Mouse (Mus musculus) R1 (cell line): ENCODE data around the gene Sfxn3.

ENCODE experiments used
- DNase-seq: peaks from one replicate; pipeline ENCODE4 v3.0.0-alpha.2; 2018; ENCODE audit warnings: low read depth, low spot score

Gene Sfxn3

DNA sequence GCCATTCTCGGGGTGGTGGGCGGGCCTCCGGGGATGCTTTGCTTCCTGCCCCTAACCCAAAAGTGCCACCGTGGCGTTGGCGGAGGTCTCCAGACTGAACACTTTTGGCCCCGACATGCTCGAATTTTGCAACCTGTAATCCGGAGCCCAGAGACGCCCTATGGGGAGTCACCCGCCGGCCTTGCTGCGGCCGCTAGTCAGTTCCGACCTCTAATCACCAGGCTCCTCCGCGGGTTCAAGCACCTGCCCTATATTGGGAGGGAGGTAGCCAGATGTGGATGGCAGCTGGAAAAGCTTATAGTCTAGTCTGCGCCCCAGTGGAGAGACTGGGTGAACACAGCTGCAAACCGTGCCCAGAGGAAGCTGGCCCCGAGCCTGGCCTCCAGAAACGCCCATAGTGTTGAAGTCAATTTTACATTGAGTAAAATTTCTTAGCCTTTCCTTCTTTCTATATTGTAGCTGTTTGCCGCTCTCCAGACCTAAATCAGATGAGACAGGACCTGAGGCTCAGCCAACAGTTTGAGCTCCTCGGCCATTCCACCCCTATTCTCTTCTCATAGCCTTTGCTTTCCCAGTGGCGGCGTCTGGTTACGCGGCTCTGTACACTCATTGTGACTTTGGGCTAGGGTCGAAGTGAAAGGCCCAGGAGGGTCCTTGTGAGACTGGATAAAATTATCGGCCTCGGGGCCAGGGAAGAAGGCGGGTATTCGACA, 28.2 kb downstream of the Sfxn3 start:
- DNase-seq, result peak; percentile 43

GRCm38 (mm10) chr19:45076036-45076575, 28.8 kb downstream of the Sfxn3 start:
- DNase-seq, result no peak

DNA sequence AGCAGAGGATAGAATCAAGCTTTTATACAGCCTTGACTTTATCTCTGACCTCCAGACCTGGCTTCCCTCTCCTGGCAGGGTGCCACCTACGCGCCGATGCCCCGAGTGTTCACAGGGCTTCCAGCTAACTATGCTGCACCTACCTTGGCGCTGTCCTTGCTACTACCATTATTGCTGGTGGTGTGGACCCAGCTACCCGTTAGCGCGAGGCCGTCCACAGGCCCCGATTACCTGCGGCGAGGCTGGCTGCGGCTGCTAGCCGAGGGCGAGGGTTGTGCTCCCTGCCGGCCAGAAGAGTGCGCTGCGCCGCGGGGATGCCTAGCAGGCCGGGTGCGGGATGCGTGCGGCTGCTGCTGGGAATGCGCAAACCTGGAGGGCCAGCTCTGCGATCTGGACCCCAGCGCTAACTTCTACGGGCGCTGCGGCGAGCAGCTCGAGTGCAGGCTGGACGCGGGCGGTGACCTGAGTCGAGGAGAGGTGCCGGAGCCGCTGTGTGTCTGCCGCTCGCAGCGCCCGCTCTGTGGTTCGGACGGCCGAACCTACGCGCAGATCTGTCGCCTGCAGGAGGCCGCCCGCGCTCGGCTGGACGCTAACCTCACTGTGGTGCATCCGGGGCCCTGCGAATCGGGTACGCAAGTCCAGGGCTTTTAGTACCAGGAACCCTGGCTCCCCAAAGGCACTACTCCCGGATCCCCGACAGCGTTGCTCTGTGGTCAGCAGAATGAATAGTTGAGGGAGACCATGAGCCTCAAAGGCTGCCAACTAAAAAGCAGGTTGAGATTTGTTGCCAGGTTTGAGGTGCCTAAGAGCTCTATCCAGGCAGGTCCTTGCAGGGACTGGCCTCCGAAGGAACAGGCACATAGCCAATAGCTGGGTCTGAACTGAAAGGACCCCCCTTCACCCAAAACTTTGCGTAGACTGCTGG, 29.5 kb downstream of the Sfxn3 start:
- DNase-seq, result peak; percentile 57

- DNase-seq, result no peak
These were observed 30.7 kb downstream of the Sfxn3 start for GRCm38 (mm10) chr19:45077742-45078645.

DNA sequence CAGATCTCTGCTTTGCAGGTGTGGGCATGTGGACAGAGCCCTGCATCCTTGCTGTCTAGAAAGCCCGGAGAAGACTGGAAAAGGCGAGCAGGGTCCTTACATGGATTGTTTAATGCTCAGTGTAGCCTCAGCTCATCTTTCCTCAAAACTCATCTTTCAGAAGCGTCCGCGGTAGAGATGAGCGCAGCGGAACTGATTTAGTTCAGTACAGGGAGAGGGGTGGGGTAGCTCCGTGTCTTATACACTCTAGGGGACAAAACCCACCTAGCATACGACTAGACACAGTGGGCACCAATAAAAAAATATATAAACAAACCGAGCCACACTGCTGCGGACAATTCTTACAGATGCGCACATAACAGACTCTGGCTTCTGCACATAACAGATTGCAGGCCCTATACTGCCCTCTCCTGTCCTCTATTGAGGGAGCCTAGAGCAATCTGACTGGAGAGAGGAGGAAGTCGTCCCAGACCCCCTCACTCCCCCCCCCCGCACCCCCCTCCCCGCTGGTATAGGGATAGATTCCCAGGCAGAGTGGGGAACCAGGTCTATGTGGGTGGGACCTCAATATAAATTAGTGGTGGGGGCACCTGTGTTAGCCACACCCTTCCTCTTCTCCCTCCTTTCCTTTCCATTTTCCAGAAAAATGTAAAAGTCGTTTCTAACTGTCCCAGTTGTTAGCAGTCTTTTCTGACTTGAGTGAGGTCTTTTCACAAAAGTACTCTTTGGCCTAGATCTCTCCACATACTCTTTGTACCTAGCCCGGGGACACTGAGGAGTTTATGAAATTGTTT, 31.9 kb downstream of the Sfxn3 start:
- DNase-seq, result peak; percentile 51

DNA sequence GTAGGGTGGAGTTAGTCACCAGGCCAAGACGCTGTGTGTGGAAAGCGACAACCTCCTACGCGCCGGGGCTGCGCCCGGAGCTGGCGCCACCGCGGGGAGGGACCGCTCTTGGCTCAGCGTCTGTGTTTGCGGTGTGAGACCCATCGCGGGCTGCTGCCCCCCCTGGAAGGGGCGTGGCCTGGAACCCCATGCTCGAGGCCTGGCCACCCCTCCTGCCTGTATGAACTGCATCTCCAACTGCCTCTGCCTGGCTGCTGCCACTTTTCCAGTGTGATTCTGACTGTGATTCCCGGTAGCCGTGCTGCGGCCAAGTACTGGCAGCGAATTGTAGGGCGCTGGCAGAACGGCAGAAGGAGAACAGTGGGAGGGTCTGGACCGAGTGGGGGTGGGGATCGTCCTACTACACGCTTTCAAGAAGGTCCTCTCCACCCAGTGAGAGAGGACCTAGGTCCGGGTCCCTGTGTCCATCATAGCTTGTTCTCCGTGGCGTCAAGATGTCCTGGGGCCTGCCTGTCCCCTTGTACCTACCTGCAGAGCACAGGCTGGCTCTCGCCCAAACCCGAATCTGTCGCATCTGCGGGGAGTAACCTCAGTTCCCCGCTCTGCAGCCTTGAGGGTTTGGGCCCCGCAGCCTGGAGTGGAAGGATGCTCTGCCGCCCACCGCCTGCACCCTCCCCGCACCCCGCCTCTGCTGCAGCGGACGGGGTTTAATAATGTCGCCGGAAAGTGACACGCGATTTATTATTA, 32.6 kb downstream of the Sfxn3 start:
- no peak for DNase-seq

DNA sequence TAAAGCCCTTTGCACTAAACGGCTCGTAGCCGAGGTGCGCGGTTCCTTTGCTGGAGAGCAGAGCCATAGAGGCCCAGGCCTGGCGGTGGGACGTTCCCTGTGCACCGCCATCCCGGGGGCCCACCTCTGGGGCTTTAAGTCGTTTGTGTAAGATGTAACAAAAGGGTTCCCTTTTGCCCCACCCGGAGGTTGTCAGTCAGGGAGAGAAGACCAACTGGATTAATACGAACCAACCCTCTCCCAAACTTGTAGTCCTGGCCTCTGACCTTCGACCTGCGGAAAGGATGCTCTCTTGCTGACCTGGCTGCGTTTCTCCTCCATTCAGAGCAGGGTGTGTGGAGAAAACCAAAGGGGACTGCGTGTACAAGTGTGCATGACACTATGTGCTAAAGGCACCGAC, 33.4 kb downstream of the Sfxn3 start:
- no peak for DNase-seq

- peak; percentile 82 for DNase-seq
These were observed 34.0 kb downstream of the Sfxn3 start for GRCm38 (mm10) chr19:45081279-45081678.

GRCm38 (mm10) chr19:45081841-45082550, 34.7 kb downstream of the Sfxn3 start:
- peak; percentile 85 for DNase-seq

GRCm38 (mm10) chr19:45097868-45098267, 50.6 kb downstream of the Sfxn3 start:
- DNase-seq, result peak; percentile 74

DNA sequence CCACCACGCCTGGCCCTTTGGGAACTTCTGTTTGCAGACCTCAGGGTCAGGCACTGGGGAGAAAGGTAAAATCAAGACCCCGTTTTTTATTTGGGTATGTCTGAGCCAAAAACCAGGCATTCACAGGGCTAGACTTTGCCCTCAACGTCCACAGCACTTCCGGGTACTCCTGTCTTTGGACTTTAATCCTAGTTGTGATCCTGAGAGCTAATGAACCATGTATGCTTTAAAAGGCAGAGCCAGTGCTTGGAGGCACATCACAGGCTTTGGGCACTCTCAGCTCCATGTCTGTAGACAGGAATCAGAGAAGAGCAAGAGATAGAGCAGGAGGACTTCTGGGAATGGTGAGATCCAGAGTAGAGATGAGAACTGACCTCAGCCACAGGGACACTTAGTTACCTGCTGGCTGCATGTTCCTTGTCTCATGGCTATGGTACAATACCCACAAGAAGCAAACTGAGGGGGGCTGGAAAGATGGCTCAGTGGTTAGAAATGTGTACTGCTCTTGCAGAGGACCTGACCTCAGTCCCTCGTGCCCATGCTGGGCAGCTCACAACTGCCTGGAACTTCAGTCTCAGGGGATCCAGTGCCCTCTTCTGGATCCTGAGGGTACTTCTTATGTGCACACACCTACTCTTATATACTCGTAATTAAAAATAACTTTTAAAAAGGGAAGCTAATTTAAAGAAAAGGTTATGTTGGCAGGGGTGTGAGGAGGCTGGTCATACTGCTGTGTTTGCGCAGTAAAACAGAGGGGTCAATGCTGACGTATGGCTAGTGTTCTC, 53.4 kb downstream of the Sfxn3 start:
- DNase-seq, result no peak

GRCm38 (mm10) chr19:45105591-45105990, 58.3 kb downstream of the Sfxn3 start:
- DNase-seq, result no peak
